Comparison of ENCODE assay signal across 8 mouse cellular contexts in genomic region chr6:113307481-113308121, GRCm38 (mm10). TPM values are rescaled to one million over a fixed set of nuclear protein-coding genes. Genes with fewer than 3 reads are reported as not detected.
DNase-seq lines count a peak whose midpoint lies in the region; ATAC-seq lines count a peak whose summit lies in the region.

No protein-coding gene starts in this region.

- no peak for ATAC-seq in liver, embryonic 13.5 days (ENCODE audit: low read depth)
- peak; percentile 13 for ATAC-seq in monocyte, adult 5-6 weeks (replicated peaks; ENCODE audit: insufficient number of reproducible peaks, low FRiP score, low TSS enrichment, poor library complexity, severe bottlenecking)

- H3K4me2 ChIP-seq in liver, embryonic 13.5 days: peak overlapping the region; percentile 96

- no peaks in the 10 kb centered on the region for H3K27me3 ChIP-seq in liver, embryonic 13.5 days

- H3K4me3 ChIP-seq in liver, embryonic 13.5 days (replicated peaks): peak overlapping the region; percentile 99

- H3K4me1 ChIP-seq in liver, embryonic 13.5 days (replicated peaks): peaks cover 30% of the 10 kb centered on the region

- peaks cover 24% of the 10 kb centered on the region for H3K36me3 ChIP-seq in liver, embryonic 13.5 days

- WGBS in liver, embryonic 13.5 days (ENCODE audit: insufficient replicate concordance): 1% methylated on average over 34 of the region's 34 CpGs

- H3K9ac ChIP-seq in liver, embryonic 13.5 days: peak overlapping the region; percentile 97

- peak overlapping the region; percentile 95 for H3K27ac ChIP-seq in liver, embryonic 13.5 days

- H3K9me3 ChIP-seq in liver, embryonic 13.5 days (replicated peaks): no peaks in the 10 kb centered on the region

- DNase-seq in urinary bladder, postnatal 14 days (ENCODE audit: low spot score): peak; percentile 47
- DNase-seq in urinary bladder, adult 2 months (ENCODE audit: low spot score): no peak
- DNase-seq in cerebellum, postnatal 36 days: peak; percentile 40 to 45
- peak; percentile 97 for DNase-seq in heart, adult 11 months
- DNase-seq in kidney, adult 11 months: peak; percentile 53
- peak; percentile 43 for DNase-seq in liver, embryonic 13.5 days
- DNase-seq in testis, postnatal 14 days (ENCODE audit: low spot score): peak; percentile 73

RNA-seq across cellular contexts. Expression of gene Brpf1, which starts 0.7 kb away (rescaled TPM):
- 18.3 and 19.7 TPM in 2 replicates for polyA plus RNA-seq in urinary bladder, adult 2 months (2012; rRNA removed)
- 7.5 and 9.2 TPM in 2 replicates for polyA plus RNA-seq in liver, embryonic 13.5 days (2015; fragmentation: Nextera tagmentation; extraction: Ambion mirVana)
- 77.8 to 91.4 TPM (median 83.9 TPM) in 3 replicates for total RNA-seq in monocyte, adult 5-6 weeks (2017)

RNA-seq across cellular contexts. Expression of gene Ogg1, which starts 19.2 kb away (rescaled TPM):
- 16.3 and 19.1 TPM in 2 replicates for polyA plus RNA-seq in urinary bladder, adult 2 months (2012; rRNA removed)
- 5.6 and 6.8 TPM in 2 replicates for polyA plus RNA-seq in liver, embryonic 13.5 days (2015; fragmentation: Nextera tagmentation; extraction: Ambion mirVana)
- 6.4 to 12.2 TPM (median 9.2 TPM) in 3 replicates for total RNA-seq in monocyte, adult 5-6 weeks (2017)

RNA-seq across cellular contexts. Expression of gene Cpne9, which starts 25.5 kb away (rescaled TPM):
- polyA plus RNA-seq in urinary bladder, adult 2 months (2012; rRNA removed): 0.03 and 0.18 TPM in 2 replicates
- polyA plus RNA-seq in liver, embryonic 13.5 days (2015; fragmentation: Nextera tagmentation; extraction: Ambion mirVana): 0.17 TPM in 1 of 2 replicates, not detected in the other
- total RNA-seq in monocyte, adult 5-6 weeks (2017): 0.19 to 0.75 TPM in 2 of 3 replicates, not detected in the other

RNA-seq across cellular contexts. Expression of gene Camk1, which starts 36.2 kb away (rescaled TPM):
- polyA plus RNA-seq in urinary bladder, adult 2 months (2012; rRNA removed): 71.5 and 80.8 TPM in 2 replicates
- polyA plus RNA-seq in liver, embryonic 13.5 days (2015; fragmentation: Nextera tagmentation; extraction: Ambion mirVana): 19.9 and 22.6 TPM in 2 replicates
- 27.9 to 116 TPM (median 103 TPM) in 3 replicates for total RNA-seq in monocyte, adult 5-6 weeks (2017)
